Mouse (Mus musculus) mouse embryonic stem cell (cell line): Measurements from ENCODE around the gene BC028528.
"Not testable (repeated sequence)": the region's sequence is repeated elsewhere in the genome, so short reads cannot be mapped to it uniquely, and the experiment has no call there.

Source experiments
- in situ Hi-C, 2 experiments: fragments of 300-500 bp; cut with MboI; formaldehyde crosslinking; loops; 1 replicate in 1 of 2; 3 replicates in 1 of 2; pipeline ENCODE4 v1.14.3; 2019 to 2020; ENCODE audit warnings: low sequenced_read_pairs in 2 of 2, low pct_unique_long_range_greater_than_20kb in 1 of 2, mixed read lengths in 1 of 2; ENCODE audit not compliant: unreplicated experiment in 1 of 2

The BC028528 gene

DNA sequence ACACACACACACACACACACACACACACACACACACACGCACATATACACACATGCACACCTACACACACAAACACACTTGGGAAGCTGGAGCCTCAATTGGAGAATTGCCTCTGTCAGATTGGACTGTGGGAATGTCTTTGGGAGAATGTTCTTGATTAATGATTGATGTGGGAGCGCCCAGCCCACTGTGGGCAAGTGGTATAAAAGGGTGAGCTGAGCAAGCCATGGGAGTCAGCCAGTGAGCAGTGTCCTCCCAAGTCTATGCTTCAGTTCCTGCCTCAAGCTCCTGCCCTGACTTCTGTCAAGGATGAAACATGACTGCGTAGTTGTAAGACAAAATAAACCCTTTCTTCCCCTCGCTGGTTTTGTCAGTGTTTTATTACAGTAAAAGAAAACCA lies 4.2 kb downstream of the BC028528 start:
- in situ Hi-C loops = no loop called here

DNA sequence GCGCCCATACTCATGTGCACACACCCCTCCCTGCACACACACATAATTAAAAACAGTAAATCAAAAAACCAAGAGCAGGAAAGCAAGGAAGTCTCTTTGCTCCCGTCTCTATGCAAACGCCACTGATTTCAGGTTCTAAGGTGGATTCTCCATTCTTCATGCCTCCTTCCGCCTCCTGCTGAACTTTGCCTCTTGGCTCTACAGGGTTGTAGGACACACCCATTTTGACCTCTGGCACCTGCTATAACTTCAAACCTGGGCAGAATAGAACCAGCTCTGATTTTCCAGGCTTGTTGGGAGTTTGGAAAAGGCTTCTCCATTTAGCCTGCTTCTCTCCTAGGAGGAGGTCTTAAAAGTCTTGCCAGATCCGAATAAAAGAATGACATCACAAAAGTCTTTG lies 7.4 kb downstream of the BC028528 start:
- in situ Hi-C loops = no loop called here

DNA sequence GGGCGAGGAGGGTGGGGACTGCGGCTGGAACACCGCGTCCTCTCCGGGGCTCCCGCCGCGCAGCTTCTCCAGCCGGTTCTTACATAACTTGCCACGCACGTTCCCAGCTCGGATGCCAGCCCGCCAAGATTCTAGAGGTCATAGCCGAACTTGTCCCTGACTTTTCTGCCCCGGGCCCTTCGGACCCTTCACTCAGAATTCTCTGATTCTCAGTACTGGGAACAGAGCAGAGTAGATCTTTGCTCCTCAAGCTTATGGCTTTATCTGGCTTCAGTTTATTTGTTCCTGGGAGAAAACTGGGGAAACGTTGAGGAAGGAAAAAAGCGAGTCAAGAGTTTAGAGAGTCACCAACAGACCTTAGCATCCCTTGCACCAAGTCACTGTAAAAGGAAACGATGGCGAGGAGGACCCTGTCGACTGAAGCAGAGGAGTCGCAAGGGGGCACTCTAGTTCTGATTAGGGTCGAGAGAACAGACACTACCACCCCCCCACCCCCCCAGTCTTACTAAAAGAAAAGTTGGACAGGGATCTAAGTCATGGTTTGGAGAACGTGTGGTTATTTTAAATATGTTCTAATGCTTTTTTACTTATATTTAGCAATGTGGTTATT lies 8.9 kb downstream of the BC028528 start:
- in situ Hi-C loops = no loop called here

DNA sequence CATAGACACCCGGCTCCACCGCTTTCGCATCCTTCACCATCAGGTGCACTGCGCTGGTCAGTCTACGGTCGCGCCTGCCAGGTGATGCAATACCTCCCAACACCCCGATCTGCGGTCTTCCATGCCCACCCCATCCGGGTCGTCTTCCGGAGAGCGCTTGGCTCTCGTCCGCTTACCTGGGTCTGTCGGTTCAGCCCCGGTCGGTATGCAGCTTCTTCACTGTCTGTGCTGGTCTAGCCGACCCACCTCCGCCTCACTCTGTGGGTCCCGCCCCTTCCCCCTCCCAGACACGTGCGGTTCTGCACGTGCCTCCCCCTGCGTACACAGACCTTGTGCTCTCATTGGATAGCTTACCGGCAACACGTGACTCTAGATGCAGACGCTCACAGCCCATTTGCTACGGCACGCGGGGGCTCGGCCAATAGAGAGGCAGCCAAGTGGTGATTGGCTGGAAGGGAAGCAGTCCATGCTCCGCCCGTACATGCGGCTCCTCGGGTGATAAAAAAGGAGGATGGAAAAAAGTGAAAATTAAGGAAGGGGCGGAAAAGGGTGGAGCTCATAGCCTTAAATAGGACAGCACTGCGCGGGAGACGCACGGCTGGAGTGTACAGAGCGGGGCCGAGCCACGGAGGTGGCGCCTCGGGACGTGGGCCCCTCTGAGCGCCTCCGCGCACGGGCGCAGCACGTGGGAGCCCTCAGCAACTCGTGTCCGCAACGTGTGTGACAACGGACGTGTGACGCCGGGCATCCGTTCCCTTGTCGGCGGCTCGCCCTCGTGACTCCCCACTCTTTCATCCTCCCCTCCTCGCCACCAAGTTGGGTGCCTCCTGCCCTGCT lies 9.6 kb downstream of the BC028528 start, which contains the start of gene Ciart:
Gene Ciart, minus strand, starts transcription at position 273 of the 837 bp plus-strand sequence.
- in situ Hi-C loops = no loop called here

DNA sequence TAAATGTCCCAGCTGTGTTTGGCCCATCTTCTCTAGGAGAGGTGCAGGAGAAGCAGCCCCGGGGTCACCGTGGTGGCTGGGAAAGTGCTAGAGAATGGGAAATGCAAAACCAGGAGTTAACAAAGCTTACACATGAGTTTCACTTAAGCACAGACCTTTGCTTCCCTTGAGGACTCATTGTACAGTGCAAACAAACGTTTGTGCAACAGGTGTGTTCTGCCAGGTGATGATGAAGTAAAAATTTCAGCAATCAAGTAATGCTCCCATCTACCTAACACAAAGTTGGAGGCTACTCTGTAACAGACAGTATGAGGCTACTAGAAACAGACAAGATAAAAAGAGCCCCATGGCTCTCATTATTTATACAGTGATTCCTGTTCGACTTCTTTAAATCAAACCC lies 12.7 kb downstream of the BC028528 start:
- in situ Hi-C loops = no loop called here

DNA sequence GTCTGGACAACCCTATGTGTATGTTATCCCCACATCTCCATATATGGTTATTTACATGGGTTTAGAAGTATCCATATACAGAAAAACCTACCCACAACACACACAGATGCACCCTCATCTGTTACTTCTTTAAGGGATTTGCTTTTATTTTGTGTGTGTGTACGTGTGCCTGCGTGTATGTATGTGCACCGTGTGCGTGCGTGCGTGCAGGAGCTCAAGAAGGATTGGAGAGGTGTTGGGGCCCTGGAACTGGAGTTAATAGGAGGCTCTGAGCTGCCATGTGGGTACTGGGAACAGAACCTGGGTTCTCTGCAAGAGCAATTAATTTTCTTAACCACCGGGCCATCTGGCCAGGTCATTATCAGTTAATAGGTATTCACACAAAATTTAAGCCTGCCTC lies 19.8 kb downstream of the BC028528 start:
- in situ Hi-C loops = no loop called here

DNA sequence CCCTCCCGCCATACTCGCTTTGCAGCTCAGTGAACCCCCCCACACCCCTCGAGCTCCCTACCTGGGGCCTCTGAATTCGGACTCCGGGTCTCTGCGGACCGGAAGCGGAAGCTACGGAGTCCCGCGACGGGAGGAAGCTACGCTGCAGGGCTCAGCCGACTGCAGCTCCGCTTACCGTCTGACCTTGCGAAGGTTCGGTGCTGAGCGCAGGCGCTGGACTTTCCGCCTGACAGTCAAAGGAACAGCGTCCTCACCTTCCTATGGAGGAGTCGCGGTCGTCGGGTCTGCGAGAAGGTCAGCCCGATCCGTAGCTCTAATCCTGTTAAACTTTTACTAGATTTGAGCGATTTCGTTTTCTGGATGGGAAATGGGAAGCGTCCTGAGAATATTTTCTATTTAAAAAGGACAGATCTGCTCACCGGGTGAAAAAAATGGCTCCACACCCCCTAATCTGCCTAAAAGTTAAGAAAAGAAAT lies 20.4 kb downstream of the BC028528 start, which contains the start of gene Mrps21:
Gene Mrps21, minus strand, starts transcription at position 128 of the 476 bp plus-strand sequence.
- in situ Hi-C loops = no loop called here

DNA sequence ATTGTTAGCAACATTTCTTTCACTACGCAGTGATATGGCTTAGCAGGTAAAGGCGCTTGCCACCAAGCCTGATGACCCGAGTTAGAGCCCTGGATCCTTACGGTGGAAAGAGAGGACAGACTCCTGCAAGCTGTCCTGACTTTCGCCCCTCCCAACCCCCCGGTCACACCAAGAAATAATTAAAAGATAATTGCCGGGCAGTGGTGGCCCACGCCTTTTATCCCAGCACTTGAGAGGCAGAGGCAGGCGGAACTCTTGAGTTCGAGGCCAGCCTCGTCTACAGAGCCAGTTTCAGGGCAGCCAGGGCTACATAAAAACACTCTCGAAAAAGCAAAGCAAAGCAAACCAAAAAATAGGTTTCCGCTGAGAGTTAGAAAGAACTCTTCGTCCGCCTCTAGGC lies 20.8 kb downstream of the BC028528 start:
- in situ Hi-C loops = no loop called here

DNA sequence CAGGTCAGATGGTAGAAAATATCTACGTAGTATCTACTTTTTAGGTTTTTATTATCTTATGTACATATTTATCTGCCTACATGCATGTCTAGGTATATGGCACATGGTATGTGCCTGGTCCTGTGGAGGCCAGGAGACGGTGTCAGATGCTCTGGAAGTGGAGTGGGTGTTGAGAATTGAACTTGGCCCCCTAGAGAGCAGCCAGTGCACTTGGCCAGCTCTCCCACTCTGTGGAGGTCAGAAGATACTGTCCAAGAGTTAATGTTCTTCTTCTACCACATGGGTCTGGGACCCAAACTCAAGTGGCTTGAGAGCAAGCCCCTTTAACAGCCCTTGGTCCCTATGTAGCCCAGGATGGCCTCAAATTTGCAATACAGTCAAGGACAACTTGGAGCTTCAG lies 24.4 kb downstream of the BC028528 start:
- in situ Hi-C loops = no loop called here

DNA sequence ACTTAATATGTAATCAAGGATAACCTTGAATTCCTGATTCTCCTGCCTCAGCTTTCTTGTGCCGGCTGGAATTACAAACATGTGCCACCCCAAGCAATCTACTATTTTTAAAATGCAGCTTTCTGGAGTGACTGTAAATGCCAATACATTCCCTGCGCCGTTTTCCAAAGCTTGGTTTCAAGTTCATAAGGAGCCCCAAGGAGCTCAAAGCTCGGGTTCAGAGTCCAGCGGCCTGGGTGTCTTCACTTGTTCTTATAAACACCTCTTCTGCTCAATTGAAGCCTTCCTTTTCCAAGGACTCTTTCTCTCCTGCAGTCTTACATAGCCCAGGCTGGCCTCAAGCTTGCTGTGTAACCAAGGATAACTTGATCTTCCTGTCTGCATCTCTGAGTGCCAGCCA lies 25.7 kb downstream of the BC028528 start:
- in situ Hi-C loops = no loop called here

DNA sequence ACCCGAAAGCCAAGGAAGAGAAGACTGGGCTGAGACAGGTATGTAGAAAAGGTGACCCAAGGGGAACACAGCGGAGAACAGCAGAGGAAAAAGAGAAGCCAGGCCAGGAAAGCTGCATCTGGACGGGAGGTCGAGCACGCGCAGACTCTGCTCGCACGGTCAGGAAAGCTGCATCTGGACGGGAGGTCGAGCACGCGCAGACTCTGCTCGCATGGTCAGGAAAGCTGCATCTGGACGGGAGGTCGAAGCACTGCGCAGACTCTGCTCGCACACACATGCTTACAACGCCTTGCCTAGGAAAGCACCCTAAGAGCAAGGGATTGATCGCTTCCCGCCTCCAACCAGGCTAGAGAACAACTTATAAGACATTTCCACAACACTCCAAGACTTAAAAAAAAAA lies 26.2 kb downstream of the BC028528 start:
- in situ Hi-C loops = no loop called here

DNA sequence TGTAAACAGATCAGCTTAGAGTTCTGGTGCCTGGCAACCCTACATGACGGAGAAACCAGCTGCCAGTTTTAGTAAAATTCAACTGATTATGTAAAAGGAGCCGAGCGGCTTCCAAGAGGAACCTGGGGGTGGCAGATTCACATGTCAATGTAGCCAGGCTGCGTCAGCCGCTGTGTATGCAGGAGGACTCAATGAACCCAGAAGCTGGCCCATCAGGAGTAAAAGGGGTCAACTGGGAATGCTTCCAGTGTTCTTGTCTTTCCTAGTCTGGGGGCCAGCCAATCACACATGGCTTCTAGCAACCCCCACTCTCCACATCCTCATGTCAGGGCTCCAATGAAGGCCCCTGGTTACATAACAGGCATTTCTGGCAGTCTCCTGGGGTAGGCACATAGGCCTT lies 26.8 kb downstream of the BC028528 start:
- in situ Hi-C loops = no loop called here

DNA sequence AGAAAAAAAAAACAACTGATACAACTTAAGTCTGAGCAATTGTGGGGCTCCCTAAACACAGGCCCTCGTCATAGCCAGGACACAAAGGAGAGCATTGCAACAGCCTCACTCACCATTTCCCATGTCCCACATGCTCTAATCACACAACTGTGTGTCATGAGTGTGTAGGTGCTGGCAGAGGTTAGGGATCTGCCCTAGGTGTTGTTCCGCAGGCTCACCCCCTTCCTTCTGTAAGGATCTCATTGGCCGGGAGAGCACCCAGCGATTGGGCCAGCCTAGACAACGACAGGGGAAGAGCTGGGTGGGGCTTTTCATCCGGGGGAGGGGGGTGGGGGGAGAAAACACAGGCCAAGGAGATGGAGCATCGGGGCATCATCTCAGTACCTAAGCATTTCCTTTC lies 28.2 kb downstream of the BC028528 start:
- in situ Hi-C loops = no loop called here

DNA sequence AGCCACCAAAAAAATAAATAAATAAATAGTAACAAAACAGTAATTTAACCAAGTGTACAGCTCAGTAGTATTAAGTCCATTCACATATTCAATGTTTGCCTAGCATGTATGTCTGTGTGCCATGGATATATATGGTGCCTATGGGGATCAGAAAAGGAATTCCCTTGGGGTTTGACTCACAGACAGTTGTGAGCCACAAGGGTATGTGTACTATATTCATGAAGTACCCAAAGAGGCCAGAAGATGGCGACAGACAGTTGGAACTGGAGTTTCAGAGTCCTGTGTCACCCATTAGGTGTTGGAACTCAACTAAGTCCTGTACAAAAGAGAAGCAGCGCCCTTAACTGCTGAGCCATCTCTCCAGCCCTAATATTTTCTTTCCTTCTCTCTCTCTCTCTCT lies 30.0 kb downstream of the BC028528 start:
- in situ Hi-C loops = no loop called here

DNA sequence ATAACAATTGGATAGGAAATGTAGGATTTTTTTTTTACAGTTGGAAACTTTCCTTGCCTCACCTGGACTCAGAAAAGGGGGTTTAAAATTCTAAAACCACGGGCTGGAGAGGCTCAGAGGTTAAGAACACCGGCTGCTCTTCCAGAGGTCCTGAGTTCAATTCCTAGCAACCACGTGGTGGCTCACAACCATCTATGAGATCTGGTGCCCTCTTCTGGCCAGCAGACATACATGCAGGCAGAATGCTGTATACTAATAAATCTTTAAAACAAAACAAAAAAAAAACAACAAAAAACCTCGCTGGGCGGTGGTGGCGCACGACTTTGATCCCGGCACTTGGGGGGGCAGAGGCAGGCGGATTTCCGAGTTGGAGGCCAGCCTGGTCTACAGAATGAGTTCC lies 30.6 kb downstream of the BC028528 start:
- in situ Hi-C loops = no loop called here

DNA sequence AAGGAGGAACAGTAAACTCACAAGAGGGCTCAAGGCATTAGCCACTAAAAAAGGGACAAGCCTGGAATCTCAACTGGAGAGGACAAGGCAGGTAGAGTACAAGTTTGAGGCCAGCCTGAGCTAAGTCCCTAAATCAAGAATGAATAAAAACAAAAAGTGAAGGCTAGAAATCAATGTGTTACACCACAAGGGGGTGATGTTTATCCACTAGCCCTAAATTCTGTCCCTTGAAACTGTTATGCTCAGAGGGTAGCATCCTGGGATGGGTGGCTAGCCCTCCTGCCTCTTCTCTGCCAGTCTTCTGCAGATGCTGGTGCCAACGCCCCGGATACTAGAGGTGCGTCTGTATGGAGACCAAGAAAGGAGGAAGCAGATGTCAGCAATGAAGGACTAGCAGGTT lies 31.5 kb downstream of the BC028528 start:
- in situ Hi-C loops = no loop called here

DNA sequence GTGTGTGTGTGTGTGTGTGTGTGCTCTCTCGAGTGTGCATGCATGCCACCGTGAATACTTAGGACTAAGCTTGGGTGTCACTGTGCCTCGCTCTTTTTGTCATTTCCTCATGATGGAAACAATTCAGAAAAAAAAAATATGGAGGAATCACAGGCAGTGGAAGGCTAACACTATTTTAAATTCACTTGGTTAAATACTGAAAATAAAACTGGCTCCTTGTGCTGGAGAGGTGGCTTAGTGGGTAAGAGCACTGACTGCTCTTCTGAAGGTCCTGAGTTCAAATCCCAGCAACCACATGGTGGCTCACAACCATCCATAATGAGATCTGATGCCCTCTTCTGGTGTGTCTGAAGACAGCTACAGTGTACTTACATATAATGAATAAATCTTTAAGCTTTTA lies 33.5 kb downstream of the BC028528 start:
- in situ Hi-C loops = not testable (repeated sequence)

DNA sequence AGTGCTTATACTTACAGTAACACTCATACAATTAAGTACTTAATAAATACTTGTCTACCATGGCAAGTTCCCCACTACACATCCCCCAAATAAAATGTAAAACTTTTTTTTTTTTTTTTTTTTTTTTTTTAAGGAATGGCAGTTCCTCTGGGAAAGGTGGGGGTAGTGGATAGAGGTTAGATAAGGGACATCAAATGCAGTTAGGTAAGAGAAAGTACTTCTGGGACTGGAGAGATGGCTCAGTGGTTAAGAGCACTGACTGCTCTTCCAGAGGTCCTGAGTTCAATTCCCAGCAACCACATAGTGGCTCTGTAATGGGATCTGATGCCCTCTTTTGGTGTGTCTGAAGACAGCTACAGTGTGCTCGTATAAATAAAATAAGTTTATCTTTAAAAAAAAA lies 34.8 kb downstream of the BC028528 start:
- in situ Hi-C loops = not testable (repeated sequence)

DNA sequence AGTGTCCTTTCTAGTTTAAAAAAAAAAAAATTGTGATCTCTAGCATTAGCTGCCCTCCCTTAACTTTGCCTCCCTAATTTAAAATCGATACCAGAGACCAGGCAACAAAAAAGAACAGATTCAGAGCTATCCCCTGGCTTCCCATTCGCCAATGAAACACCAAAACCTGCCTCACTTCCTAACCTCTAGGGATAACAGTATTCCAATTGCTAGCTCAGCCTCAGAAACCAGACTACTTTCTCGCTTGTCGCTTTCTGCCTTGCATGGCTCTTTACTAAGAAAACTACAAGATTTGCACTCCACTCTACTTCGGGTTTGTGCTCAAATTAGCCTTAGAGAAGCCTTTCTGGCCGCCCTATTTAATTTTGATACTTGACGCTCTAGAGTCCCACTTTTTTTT lies 35.7 kb downstream of the BC028528 start:
- in situ Hi-C loops = no loop called here

DNA sequence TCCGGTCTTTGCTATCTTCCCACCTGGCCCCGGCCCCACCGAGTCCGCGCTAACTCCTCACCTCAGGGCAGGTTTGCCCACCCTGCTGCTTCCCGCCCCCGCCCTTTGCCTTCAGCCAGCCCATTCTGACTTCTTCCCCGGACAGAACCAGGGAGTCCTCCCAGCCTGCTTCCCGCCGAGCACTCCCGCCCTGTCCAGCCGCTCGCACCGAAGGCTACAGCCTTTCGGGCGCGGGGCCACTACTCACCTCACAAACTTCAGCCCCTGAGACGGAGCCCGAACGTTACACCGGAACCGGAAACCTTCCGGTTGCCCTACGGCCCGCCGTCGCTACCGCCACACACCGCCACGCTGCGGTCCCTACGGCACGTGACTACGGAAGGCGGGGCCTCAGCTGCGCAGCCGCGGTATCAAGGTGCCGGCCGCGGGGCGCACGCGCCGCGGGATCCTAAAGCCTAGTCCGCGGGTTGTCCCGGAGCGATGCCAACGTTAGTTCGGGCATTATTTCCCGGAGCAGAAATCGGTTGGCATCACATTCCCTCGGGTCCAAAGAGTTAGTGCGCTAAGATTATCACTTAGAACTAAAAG lies 36.2 kb downstream of the BC028528 start, which contains the start of gene Prpf3:
Gene Prpf3, minus strand, starts transcription at position 384 of the 588 bp plus-strand sequence.
- in situ Hi-C loops = no loop called here
